Mouse (Mus musculus) liver, postnatal 0 days (tissue): ENCODE results near the gene Mtmr6. TPM values are rescaled to one million over a fixed set of nuclear protein-coding genes. Genes with fewer than 3 reads are reported as not detected.

ENCODE experiments used
- ATAC-seq: fragments of 200-750 bp; cut with Nextera tagmentation; 2 replicates; pipeline ENCODE4 v1.8.0; 2017; ENCODE audit warnings: mild to moderate bottlenecking, moderate library complexity
- DNase-seq: peaks from one replicate; pipeline ENCODE4 v3.0.0-alpha.2; 2016
- H3K27ac ChIP-seq: fragments of 300-500 bp; sonication (generic); 2 replicates; pipeline ENCODE4 v1.5.1; 2014; ENCODE audit warnings: antibody characterized with exemption, moderate library complexity, mild to moderate bottlenecking, low read depth
- H3K27me3 ChIP-seq: fragments of 300-500 bp; sonication (generic); 2 replicates; pipeline ENCODE4 v1.6.1; 2014; ENCODE audit warnings: low read length, control low read depth, mixed read lengths; ENCODE audit not compliant: insufficient read depth
- H3K36me3 ChIP-seq: fragments of 300-500 bp; sonication (generic); replicated peaks from 2 replicates; pipeline ENCODE4 v1.6.1; 2014; ENCODE audit warnings: mild to moderate bottlenecking, control low read depth, low read length, moderate library complexity, mixed read lengths; ENCODE audit not compliant: insufficient read depth
- H3K4me1 ChIP-seq: fragments of 300-500 bp; sonication (generic); 2 replicates; pipeline ENCODE4 v1.6.1; 2014; ENCODE audit warnings: antibody characterized with exemption, mild to moderate bottlenecking, control low read depth; ENCODE audit not compliant: insufficient read depth
- H3K4me2 ChIP-seq: fragments of 300-500 bp; sonication (generic); 2 replicates; pipeline ENCODE4 v1.6.1; 2014; ENCODE audit warnings: low read depth, mild to moderate bottlenecking, low read length, moderate library complexity, mixed read lengths
- H3K4me3 ChIP-seq: fragments of 300-500 bp; sonication (generic); 2 replicates; pipeline ENCODE4 v1.5.1; 2014; ENCODE audit warnings: low read depth, low read length
- H3K9ac ChIP-seq: fragments of 300-500 bp; sonication (generic); replicated peaks from 2 replicates; pipeline ENCODE4 v1.6.1; 2014; ENCODE audit warnings: mild to moderate bottlenecking, moderate library complexity
- H3K9me3 ChIP-seq: fragments of 300-500 bp; sonication (generic); 2 replicates; pipeline ENCODE4 v1.6.1; 2016; ENCODE audit warnings: mild to moderate bottlenecking, control low read depth, low read length, mixed read lengths
- CTCF ChIP-seq: sonication (generic); IDR thresholded peaks from 2 replicates; pipeline ENCODE4 v1.5.1; 2016; ENCODE audit warnings: antibody characterized with exemption, low read depth
- EP300 ChIP-seq: IDR thresholded peaks from 2 replicates; pipeline ENCODE4 v1.6.1; 2016; ENCODE audit warnings: antibody characterized with exemption, low read depth, mild to moderate bottlenecking
- WGBS: fragments of 180-500 bp; shearing (Covaris S2); extraction: QIAGEN DNeasy Blood & Tissue Kit; methylation state at CpG from one replicate; pipeline ENCODE4 v1.1.7; 2014; ENCODE audit not compliant: insufficient replicate concordance; 5-methylcytosine and 5-hydroxymethylcytosine counted together
- polyA plus RNA-seq: library from polyadenylated mRNA; unstranded; fragments of >200 nt; fragmentation: Nextera tagmentation; extraction: Ambion mirVana; gene quantifications from 2 replicates; pipeline ENCODE4 v1.2.1, GENCODE M21; 2015

Gene Mtmr6
- polyA plus RNA-seq, 1 experiment from 2014 or later, result 9.4 TPM

DNA sequence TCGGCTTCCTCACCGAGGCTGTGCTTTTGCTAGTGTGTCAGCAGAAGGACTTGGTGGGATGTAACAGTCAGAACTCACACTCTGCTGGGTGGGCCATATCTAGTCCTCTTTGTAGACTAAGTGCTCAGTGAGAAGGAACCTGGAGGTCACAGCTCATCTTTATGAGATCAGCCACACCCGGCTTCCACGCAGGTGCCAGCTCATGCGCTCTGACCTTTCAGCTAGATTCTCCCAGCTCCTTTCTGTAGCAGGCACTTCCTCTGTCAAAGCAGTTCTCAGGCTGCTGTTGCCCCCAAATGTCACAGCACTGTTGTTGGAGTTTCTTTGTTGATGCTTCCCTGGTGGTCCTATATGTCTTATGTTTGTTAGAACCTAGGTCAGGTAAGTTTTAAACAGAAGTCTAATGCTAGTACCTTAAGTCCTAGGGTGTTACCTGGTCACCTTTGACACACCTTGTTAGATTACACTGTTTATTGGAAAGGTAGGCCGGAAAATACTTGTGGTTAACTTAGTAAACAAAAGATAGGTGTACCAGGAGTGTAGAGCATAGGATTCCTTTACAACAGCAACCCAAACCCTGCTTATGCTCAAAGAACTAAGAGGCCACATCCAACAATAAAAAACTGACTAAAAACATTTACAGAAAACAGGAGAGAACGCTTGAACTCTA lies 21.3 kb downstream of the Mtmr6 start:
- TF ChIP-seq CTCF (no peak), EP300 (no peak)
- WGBS, result 80% methylated on average over 7 of the region's 7 CpGs
- no peak for ATAC-seq
- Histone ChIP-seq H3K4me1 (no peaks in the 10 kb centered on the region), H3K36me3 (peaks cover 33% of the 10 kb centered on the region), H3K27me3 (no peaks in the 10 kb centered on the region), H3K4me3 (no peak overlapping the region), H3K27ac (no peak overlapping the region), H3K9me3 (no peaks in the 10 kb centered on the region), H3K4me2 (no peak overlapping the region), H3K9ac (no peak overlapping the region; the same call in 1 of the 2 replicates)
- DNase-seq, result no peak

DNA sequence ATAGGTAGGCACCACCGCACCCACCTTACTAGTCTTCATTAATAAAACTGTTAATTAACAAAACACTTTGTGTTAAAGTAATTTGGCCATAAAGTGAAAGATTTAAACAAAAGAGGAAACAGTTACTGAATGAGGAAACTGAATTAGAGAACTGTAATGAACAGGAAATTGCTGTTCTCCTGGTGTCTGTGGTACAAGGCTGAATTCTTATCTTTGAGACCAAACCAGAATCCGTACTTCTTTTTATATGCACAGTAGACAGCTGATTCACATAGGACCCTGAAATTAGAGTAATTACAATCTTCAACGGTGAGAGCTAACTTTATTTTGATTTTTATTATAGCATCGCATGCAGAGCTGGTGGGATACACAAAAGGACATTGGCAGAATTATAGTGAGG lies 25.3 kb downstream of the Mtmr6 start:
- 50% methylated on average over 4 of the region's 4 CpGs for WGBS
- H3K4me1 ChIP-seq, result no peaks in the 10 kb centered on the region
- peaks cover 41% of the 10 kb centered on the region for H3K36me3 ChIP-seq
- no peak for TF ChIP-seq EP300
- TF ChIP-seq CTCF, result no peak
- H3K9me3 ChIP-seq, result no peaks in the 10 kb centered on the region
- no peak overlapping the region for H3K9ac ChIP-seq
- no peak overlapping the region for H3K27ac ChIP-seq
- no peaks in the 10 kb centered on the region for H3K27me3 ChIP-seq
- DNase-seq, result no peak
- ATAC-seq, result no peak
- no peak overlapping the region for H3K4me2 ChIP-seq
- no peak overlapping the region for H3K4me3 ChIP-seq

DNA sequence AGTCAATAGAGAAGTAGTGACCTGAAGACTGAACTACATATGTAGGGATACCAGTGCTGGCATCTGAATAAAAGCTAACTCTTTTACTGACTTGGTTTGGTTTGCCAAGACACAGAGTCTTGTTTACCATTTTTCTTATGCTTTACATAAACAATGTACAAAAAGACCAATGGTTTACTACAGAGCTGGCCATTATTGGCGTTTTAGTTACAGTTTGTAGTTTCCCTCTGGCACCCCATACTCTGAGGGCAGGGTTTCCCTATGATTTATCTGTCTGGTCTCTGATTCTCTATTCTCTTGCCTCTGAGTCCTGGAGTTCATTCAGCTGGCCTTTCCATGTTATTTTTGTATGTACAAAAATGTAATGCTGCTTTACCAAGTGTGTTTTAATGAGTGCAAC lies 30.5 kb downstream of the Mtmr6 start:
- H3K4me1 ChIP-seq, result no peaks in the 10 kb centered on the region
- no peak for TF ChIP-seq CTCF
- TF ChIP-seq EP300, result no peak
- WGBS, result 81% methylated on average over 1 of the region's 1 CpGs
- H3K4me3 ChIP-seq, result no peak overlapping the region
- DNase-seq (no peak), ATAC-seq (no peak)
- H3K27me3 ChIP-seq, result no peaks in the 10 kb centered on the region
- H3K9ac ChIP-seq, result no peak overlapping the region
- no peak overlapping the region for H3K27ac ChIP-seq
- H3K4me2 ChIP-seq, result no peak overlapping the region
- peaks cover 34% of the 10 kb centered on the region for H3K36me3 ChIP-seq
- H3K9me3 ChIP-seq, result no peaks in the 10 kb centered on the region

DNA sequence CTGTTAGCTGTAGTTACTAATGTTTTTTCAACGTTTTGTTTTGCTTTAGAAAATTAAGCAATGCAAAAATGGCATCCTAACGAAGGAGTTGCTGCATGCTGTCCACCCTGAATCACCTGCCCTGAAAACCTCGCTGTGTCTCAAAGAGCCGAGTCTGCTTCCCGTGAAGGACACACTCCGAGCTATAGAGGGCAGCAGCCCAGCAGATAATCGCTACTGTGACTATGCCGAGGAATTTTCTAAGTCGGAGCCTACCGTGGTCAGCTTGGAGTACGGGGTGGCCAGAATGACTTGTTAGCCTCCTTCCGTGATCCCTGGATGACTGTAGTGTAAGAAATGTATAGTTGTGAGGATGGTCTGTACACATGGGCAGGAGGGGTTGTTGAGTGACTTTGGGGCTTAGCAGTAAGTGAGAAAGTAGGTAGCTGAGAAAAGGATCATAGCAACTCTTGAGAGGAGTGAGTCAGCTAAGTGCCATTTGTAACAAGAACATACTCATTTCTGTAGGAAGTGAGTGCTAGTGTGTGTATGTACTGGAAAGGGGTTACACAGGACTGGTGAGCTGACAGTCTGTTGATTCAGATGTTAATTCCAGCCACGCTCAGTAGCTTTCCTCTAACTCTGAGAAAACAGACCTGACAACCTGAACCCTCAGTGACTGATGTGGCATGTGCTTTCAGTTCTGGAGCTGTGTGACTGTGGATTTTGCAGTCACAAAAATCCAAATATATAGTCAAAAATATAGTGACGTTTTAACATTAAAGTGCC lies 35.4 kb downstream of the Mtmr6 start:
- no peak overlapping the region for H3K9ac ChIP-seq
- H3K4me3 ChIP-seq, result no peak overlapping the region
- H3K36me3 ChIP-seq, result peaks cover 42% of the 10 kb centered on the region
- DNase-seq (no peak), ATAC-seq (no peak)
- WGBS, result 81% methylated on average over 14 of the region's 14 CpGs
- no peak overlapping the region for H3K4me2 ChIP-seq
- no peak for TF ChIP-seq CTCF
- no peak for TF ChIP-seq EP300
- no peaks in the 10 kb centered on the region for H3K4me1 ChIP-seq
- no peak overlapping the region for H3K27ac ChIP-seq
- no peaks in the 10 kb centered on the region for H3K9me3 ChIP-seq
- H3K27me3 ChIP-seq, result no peaks in the 10 kb centered on the region

DNA sequence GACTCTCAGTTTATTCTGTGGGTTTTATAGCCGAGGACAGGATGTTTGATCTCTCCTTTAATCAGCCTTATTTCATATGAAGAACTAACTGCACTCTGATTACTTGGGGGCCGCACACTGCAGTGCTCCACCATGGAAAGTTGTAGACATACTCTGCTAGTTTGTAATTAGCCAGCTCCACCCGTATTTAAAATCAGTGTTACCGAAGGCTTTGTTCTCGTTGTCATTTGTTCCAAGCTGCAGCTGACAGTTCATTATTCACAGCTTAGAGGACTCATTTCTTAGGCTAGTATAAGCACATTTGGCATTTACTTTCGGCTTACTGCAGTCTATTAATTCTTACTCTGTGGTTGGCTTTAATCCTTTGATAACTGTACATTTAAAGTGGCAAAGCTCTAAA lies 36.0 kb downstream of the Mtmr6 start:
- Histone ChIP-seq H3K4me3 (no peak overlapping the region), H3K4me2 (no peak overlapping the region), H3K9me3 (no peaks in the 10 kb centered on the region), H3K4me1 (no peaks in the 10 kb centered on the region), H3K9ac (no peak overlapping the region), H3K27me3 (no peaks in the 10 kb centered on the region), H3K27ac (no peak overlapping the region), H3K36me3 (peaks cover 42% of the 10 kb centered on the region)
- 83% methylated on average over 6 of the region's 6 CpGs for WGBS
- no peak for DNase-seq
- ATAC-seq, result no peak
- TF ChIP-seq EP300, result no peak
- no peak for TF ChIP-seq CTCF

DNA sequence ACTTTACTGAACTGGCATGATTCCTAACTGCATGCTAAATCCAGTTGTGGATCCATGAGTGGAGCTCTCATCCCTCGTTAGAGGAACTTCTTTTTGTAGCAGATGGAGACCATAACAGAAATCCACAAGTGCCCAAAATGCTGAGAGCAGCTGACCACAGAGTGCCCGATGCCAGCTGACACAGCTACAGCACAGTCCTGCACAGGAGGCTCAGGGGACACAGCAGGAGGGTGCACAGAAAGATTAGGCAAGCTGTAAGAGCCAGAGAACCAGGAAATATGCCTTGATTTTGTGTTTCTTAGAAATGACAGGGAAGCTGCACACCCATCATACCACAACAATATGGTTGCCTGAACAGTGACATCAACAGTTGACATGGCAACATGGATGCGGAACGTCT lies 37.4 kb downstream of the Mtmr6 start:
- Histone ChIP-seq H3K9me3 (no peaks in the 10 kb centered on the region), H3K9ac (no peak overlapping the region), H3K4me1 (no peaks in the 10 kb centered on the region), H3K36me3 (peaks cover 34% of the 10 kb centered on the region), H3K27ac (no peak overlapping the region), H3K27me3 (no peaks in the 10 kb centered on the region), H3K4me3 (no peak overlapping the region), H3K4me2 (no peak overlapping the region)
- 82% methylated on average over 4 of the region's 4 CpGs for WGBS
- no peak for TF ChIP-seq EP300
- DNase-seq, result no peak
- no peak for ATAC-seq
